Mouse (Mus musculus) induced T-regulatory cell, adult 2 months (primary cell): ENCODE data around the gene Mcam.

Experiments used
- DNase-seq: peaks from one replicate; pipeline ENCODE4 v3.0.0-alpha.2; 2012; ENCODE audit warnings: low read depth

The Mcam gene

DNA sequence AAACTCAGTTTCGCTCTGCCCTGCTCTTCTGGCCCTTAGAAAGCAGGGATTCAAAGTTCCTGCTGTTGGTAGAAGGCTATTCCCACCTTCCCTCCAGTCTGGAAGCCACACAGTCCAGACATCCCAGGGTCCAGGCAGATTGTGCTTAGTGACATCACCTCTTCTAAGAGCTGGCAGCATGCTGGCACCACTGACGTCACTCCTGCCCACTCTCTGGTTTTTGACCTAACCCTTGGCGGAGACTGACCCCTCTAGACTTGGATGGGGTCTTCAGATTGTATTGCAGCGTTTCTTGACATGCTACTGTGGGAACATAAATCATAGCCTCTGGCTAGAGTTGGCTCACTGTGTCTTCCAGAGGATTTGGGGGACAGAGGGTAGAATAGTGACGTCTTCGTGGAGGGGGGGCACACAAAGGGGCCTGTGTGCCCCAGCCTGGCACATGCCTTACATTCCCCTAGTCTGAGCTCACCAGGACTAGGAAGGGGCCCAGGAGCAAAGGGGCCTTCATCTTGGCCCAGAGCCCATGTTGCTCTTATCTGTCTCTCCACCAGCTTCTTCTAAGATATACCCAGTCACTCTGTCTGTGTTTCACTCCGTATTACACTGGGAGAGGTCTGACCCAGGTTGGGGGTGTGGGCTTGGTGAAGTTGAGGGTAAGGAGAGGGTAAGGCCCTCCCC is 1.6 kb downstream of the Mcam start:
- no peak for DNase-seq

DNA sequence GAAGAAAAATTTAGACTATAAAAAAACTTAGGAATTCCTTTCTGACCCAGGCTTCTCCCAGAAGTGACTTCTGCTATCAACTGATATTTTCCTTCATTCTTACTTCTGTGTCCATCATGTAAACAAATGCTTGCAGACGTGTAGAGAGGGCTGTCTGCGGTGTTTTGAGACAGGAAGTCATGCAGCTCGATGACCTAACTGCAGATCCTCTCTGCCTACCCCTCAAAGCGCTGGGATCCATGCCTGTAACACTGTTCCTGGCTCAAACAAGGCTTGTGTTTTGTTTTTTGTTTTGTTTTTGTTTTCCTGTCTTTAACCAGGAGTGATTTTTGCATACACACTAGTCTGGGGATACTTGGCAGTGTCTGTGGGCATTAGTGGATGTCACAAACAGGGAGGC is 3.6 kb downstream of the Mcam start:
- DNase-seq: no peak

DNA sequence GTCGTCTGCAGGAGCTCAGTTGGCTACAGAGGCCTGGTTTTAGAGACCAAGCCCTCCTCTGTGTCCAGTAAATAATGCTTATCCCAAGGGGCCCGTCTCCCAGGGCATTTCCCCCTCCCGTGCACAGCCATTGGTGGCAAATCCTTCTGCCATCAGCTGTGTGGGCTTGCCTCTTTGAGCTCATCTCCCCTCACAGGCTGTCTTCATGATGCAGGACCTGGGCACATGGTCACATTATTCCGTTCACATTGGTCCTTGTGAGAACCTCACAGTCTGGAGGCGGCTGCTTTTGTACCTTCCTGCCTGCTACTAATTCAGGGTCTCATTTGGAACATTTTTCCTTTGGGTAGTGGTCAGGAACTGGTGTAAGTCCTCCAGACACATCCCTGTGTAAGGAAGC is 7.7 kb downstream of the Mcam start:
- DNase-seq: no peak

DNA sequence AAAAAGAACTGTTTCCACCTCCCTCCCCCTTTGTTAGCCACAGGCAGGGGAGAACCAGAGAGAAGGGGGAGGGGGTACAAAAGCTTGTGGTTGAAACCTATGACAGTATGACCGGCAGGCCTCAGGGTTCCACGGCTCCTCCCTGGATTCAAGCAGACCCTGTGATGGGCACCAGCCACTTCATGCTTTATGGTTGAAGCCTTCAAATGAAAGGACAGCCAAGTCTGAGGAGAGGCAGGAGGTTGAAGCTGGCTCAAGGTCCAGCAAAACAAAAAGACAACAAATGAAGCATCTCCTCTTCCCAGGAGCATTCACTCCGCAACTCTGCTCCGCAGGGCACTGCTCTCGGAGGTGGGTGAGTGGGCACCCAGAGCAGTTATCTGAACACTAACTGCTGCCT is 9.2 kb downstream of the Mcam start:
- no peak for DNase-seq

DNA sequence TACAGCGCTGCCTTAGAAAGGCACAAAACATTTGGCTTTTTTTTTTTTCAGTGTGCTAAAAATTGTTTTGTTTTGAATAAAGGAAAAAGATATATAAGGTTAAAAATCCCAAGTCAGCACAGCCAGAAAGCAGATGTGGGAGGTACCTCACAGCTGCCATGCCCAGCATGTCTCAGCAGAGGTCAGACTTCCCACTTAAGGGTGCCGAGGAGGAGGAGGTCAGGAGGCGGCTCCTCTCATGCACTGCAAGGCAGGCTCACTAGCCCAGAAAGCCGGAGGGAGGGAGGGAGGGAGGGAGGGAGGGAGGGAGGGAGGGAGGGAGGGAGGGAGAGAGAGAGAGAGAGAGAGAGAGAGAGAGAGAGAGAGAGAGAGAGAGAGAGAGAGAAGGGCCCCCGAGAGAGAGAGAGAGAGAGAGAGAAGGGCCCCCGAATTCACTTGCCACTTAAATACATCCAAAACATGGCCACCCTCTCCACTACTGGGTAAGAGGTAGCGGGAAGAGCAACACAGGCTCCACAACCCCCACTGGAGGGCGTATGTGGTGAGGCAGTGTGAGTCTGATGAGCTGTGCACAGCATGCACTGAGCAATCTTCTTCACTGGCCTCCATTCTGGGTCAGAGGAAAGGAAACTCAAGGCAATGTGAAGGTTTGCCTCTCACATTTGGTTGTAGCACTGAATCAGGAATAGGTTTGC is 9.9 kb downstream of the Mcam start:
- DNase-seq: no peak

DNA sequence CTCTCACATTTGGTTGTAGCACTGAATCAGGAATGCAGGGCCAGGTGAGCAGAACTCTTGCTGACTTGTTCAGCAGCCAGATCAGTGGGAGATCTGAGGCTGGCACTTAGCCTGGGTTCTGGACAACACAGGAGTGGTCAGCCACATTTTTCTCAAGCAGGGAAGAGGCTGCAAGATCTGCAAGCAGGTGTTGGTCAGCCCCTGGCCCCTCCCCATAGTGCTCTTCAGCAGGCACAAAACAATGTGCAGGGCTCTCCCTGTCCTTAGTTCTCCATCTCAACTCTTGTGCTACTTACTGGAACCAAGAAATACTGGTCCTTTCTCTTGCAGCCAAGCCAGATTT is 10.4 kb downstream of the Mcam start:
- no peak for DNase-seq

DNA sequence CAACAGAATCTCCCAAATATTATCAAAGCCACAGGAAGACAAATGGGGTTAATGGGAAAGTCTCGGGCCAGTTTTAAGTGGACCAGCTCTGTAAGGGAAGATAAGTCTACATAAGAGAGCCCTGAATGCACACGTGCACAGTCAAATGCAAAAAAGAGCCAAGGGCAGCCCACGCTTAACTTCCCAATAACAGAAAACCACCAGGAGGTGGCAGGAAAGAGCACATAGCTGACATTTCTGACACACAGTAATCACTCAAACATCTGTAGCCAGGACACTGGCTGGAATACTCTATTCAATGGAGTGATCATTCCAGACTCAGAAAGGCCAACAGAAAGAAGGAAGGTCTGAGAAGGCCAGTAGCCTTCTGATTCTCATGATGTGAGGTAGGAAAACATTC is 13.0 kb downstream of the Mcam start:
- peak; percentile 47 for DNase-seq

DNA sequence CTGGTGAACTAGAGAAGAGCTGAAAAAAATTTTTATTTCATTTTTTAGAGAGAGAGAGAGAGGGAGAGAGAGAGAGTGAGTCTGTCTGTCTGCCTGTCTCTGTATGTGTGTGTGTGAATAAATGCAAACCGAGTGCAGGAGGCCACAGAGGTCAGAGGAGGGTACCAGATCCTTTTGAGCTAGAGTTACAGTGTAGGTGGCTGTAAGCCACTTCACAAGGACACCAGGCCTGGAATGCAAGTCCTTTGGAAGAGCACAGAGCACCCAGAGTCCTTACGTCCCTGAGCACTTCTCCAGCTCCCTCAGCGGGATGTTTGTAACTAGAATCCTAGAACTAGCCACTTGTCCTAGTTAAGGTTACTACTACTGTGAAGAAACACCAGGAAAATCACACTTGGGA is 25.6 kb downstream of the Mcam start:
- no peak for DNase-seq

DNA sequence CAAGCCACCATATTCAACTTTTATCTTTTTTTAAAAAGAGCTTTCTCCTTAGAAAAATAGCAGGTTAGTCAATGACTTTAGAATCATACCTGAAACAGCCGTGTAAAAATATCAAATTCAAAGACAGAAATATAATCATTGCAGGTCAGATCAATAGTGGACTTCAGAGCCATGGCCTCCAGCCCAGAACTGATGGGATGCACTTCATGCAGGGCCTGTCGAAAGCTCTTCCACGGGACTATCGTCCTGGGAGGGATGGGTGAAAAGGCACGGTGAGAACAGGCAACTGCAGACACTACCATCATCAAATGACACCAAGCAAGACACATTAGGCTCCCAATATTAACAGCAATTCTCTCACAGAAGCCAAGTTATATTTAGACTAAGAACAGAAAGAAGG is 34.7 kb downstream of the Mcam start:
- DNase-seq: no peak

DNA sequence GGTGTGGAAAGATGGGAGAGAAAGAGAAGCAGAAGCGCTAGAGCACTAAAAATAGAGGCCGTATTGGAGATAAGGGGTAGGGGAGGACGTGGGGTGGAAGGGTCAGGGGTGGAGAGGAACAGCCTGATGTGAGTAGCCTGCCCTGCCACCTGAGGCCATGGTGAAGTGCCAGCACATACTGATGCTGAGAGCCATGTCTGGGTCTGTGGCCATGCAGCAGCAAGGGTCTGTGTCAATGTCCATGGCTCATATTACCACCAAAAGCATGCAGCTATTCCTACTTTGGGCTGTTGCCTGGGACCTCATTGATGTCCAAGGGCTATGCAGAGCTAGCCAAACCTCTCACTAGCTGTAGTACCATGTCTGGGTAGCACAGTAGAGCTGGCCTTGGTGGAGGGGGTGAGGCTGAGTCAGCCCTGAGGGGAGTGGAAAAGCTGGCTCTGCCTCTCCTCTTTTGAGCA is 36.5 kb downstream of the Mcam start:
- DNase-seq: no peak

DNA sequence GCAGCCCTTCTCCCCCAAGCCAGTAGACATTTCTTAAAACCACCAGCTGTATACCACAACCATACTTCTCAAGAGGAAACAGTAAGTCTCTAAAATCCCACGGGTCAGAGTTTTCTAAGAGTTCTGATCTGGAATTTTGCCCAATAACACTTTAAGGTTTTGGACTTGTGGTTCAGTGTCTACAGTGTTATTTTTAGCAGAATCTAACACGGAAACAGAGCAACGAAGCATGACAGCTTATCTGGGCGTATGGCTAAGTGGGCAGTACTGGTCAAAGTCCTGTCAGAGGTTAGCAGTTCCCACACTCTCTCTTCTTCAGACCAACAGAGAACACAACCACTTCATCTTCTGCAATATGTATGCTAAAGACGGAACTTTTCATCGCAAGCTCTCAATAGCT is 41.3 kb downstream of the Mcam start:
- DNase-seq: no peak

DNA sequence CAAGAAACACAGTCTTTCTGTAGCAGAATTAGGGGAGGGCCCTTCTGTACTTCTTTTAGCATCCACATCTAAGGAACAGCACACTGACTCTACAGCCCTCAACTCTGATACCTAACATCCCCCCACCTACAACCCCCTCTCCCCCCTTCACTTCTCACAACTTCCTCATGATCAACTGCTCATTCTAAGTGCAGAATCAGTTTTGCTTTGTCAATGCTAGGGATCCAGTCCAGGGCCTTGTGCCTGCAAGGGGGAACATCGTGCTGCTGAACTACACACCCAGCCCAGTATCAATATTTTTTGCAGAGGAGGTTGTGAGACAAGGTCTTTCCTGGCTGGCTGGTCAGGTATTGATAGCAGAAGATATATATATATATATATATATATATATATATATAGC is 41.7 kb downstream of the Mcam start:
- no peak for DNase-seq

DNA sequence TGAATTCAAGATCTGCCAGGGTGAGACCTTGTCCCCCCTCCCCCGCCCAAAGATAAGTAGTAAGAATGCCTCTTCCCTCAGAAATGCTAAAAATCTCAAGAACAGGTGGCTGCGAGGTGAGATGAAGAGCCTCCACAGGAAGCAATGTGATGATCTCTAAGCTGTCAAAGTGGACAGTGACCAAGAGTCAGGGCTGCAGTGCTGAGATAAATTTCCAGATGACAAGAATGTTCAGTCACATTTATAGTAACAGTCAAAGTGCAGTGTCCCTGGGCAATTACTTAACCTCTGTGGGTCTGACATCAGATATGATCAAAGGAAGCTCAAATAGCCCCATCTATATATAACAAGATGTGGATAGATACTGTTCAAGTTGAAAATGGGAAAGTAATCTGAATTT is 43.1 kb downstream of the Mcam start:
- no peak for DNase-seq

DNA sequence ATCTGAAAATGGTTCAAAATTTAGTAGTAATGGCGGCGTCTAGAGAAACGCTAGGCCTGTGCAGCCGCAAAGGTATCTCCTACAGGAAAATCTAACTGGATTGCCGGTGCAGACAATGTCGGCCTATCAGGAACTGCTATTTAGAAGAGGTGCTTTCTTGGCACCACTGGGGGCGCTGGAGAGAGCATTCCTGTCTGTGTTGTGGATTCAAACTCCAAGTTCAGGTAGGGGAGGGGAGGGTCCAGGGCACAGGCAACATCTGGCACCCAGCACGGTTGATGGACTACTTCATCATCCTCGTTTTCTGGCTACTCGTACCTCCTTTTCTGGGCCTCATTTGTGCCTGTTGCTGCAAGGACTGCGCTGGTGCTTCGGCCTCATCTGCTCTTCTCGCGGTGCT is 44.1 kb downstream of the Mcam start:
- DNase-seq: peak; percentile 63

DNA sequence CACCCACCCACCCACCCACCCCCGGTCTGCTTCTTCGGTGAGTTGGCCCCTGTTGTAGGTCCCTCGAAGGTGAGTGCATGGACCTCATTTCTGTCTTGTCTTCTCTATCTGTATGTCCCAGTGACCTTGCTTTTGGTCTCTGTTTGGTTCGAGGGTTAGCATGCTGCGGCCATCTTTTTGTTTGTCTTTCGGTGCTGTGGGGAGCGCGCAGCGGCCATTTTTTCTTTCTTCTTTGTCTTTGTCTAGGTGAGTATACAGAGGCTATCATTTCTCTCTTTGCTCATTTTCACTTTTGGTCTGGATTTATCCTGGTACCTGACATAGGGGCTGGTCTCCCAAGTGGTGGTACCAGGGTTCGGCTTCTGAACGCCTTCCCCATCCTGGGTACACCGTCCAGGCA is 44.5 kb downstream of the Mcam start:
- DNase-seq: no peak

DNA sequence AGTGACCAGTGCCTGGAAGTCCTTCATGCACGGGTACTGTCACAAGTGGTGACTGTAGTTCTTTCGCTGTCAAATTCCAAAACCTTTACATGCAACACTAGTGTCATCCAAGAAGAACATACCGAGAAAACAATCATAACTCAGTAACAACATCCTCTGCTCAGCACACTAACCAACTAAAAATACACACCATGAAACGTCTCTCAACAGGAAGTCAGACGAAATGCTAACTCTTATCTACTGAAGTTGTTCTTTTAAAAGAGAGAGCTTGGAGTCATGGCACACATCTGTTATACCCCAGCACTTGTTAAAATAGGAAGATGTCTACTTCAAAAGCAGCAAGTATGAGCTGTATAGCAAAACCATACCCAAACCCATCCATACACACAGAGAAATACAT is 47.3 kb downstream of the Mcam start:
- DNase-seq: peak; percentile 43

DNA sequence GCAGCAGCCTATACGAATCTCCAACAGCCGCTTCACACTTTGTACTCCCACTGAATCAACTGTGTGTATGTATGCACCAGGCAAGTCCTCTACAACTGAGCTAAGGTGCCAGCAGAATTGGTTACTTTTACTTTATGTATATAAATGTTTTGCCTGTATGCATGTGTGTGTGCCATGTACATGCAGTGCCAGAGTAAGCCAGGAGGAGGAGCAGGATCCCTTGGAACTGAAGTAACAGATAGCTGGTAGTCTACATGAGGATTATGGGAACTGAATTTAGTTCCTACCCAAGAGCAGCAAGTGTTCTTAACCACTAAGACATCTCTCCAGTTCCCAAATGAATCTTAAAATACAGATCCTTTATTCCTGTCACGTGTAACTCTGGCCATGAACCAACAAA is 48.0 kb downstream of the Mcam start:
- DNase-seq: peak; percentile 69

DNA sequence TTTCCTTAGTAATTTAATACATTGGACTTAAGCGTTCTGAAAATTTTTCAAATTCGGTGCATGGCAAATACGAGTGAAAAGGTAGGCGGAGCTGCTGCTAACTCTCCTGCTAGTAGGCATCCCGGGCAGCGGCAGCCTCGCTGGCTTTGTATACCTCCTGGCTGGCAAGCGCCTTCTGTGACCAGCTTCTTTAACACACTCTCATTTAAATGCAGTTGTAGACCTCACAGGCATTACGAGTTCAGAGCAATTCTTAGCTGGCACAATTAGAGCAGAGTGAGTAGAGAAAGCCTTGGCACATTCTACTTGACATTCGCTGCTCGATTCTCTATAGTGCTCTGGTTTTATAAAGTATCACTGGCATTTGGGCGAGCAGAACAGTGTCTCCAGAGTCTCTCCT is 54.0 kb downstream of the Mcam start:
- DNase-seq: no peak

DNA sequence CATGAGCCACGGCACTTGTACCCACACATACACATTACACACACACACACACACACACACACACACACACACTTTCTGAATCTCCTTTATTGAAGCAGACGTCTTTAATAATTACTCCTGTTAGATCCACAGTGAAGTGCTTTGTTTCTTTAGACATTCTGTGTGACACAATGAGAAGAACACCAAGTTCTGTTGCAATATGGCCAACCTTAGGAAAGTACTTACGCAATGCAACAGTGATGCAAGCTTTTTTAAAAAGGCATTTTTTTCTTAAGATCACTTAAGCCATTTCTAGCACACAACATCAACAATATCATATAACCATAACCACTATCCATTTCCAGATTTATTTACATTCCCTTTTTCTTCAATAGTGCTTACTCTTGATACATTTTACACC is 56.9 kb downstream of the Mcam start:
- DNase-seq: no peak

DNA sequence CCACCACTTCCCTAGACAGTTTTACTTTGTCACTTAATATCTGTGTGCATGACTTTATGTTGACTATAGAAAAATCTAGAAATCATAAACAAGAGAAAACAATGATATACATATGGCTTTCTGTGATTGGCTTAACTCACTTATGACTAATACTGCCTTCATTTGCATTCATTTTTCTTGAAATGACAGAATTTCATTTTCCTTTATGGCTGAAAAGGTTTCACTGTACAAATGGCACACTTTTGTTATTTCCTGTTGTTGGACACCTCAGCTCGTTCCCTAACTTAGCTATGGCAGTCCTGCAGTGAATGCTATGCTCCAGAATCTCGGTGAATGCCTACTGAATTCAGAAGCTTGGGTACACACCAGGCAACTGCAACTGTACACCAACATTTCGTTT is 58.0 kb downstream of the Mcam start:
- DNase-seq: no peak
